8 mouse cellular contexts compared by ENCODE assay signal in the genomic region with DNA sequence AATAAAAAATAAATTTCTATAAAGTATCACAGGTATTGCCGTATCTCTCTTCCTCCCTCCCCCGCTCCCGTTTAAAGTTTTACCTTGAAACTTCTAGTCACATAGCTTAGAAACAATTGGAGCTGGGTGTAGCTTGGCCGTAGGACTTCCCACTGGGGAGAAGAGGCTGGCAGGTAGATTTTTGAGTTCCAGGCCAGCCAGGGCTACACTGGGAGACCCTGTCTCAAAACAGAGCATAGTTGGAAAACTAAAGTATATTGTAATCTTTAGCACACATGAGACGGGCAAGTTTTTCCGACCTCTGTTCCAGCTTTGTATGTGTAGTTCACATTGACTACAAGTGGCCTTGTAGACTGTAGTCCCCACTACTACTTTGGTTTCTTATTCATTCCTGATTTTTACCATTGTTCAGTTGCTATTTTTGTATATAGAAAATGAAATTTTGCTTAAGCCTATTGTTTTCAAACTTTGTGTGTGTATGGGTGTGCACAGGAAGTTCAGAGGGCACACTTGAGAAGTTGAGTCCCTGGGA. TPM values are rescaled to one million over a fixed set of nuclear protein-coding genes. Genes with fewer than 3 reads are reported as not detected.
A peak's percentile ranks its signal among the peaks of the same experiment; 100 is the strongest.
DNase-seq lines count a peak whose midpoint lies in the region; ATAC-seq and TF ChIP-seq lines count a peak whose summit lies in the region.

No protein-coding gene starts in this region.

- DNase-seq in liver, adult 2 months (ENCODE audit: extremely low read depth, low read depth, low spot score): peak; percentile 22
- DNase-seq in liver: no peak
- DNase-seq in embryonic facial prominence, embryonic 11.5 days (ENCODE audit: low spot score): no peak
- no peak for DNase-seq in urinary bladder, postnatal 10 days (ENCODE audit: low spot score)
- no peak for DNase-seq in gastrocnemius, adult 8-10 months (ENCODE audit: low spot score in 2 of 2)

- H3K9ac ChIP-seq in liver, adult 2 months (ENCODE audit: low read depth, low read length): no peak overlapping the region
- peak overlapping the region; percentile 38 for H3K9ac ChIP-seq in embryonic facial prominence, embryonic 11.5 days (replicated peaks; ENCODE audit: low read length)
- H3K9ac ChIP-seq in intestine, postnatal 0 days (ENCODE audit: low read depth, low read length): peak overlapping the region; percentile 86
- no peak overlapping the region for H3K9ac ChIP-seq in neural tube, embryonic 14.5 days (replicated peaks; ENCODE audit: low read depth, low read length)

- WGBS in liver, adult 2 months: 9% methylated on average over 6 of the region's 6 CpGs
- WGBS in embryonic facial prominence, embryonic 11.5 days: 31% methylated on average over 6 of the region's 6 CpGs
- 8% methylated on average over 6 of the region's 6 CpGs for WGBS in intestine, postnatal 0 days
- 38% methylated on average over 6 of the region's 6 CpGs for WGBS in neural tube, embryonic 14.5 days

- peaks cover 9% of the 10 kb centered on the region for H3K4me1 ChIP-seq in liver, adult 2 months (ENCODE audit: control insufficient read depth, insufficient read depth, low read length)
- 0 out of 2 replicates have a peak, but pooled peaks cover 2% of the 10 kb centered on the region for H3K4me1 ChIP-seq in embryonic facial prominence, embryonic 11.5 days (ENCODE audit: control insufficient read depth, insufficient read depth, low read length)
- H3K4me1 ChIP-seq in intestine, postnatal 0 days (replicated peaks; ENCODE audit: control insufficient read depth, insufficient read depth, low read length): no peaks in the 10 kb centered on the region
- peaks cover 15% of the 10 kb centered on the region for H3K4me1 ChIP-seq in neural tube, embryonic 14.5 days (ENCODE audit: control insufficient read depth, insufficient read depth, low read length)

- peak overlapping the region; percentile 62 for H3K4me2 ChIP-seq in embryonic facial prominence, embryonic 11.5 days (ENCODE audit: low read depth, low read length)
- peak overlapping the region; percentile 80 for H3K4me2 ChIP-seq in intestine, postnatal 0 days (replicated peaks; ENCODE audit: low read depth)
- H3K4me2 ChIP-seq in neural tube, embryonic 14.5 days (ENCODE audit: low read depth, low read length): peak overlapping the region; percentile 95

- no peaks in the 10 kb centered on the region for H3K9me3 ChIP-seq in embryonic facial prominence, embryonic 11.5 days (replicated peaks; ENCODE audit: control insufficient read depth, low read length)
- H3K9me3 ChIP-seq in intestine, postnatal 0 days (ENCODE audit: control insufficient read depth): no peaks in the 10 kb centered on the region
- H3K9me3 ChIP-seq in neural tube, embryonic 14.5 days (ENCODE audit: control insufficient read depth, low read length): no peaks in the 10 kb centered on the region

- TF ChIP-seq POLR2A in liver, adult 2 months (IDR thresholded peaks at IDR 0.05; ENCODE audit: extremely low read depth, insufficient read depth, low read length): no peak

- H3K4me3 ChIP-seq in liver, adult 2 months (ENCODE audit: insufficient read depth, low read depth, low read length): no peak overlapping the region
- peak overlapping the region; percentile 99 for H3K4me3 ChIP-seq in embryonic facial prominence, embryonic 11.5 days (ENCODE audit: low read depth, low read length)
- H3K4me3 ChIP-seq in intestine, postnatal 0 days (ENCODE audit: low read depth, low read length): peak overlapping the region; percentile 96
- no peak overlapping the region; the same call in 1 of the 2 replicates for H3K4me3 ChIP-seq in neural tube, embryonic 14.5 days (ENCODE audit: low read depth, low read length)

- H3K36me3 ChIP-seq in liver, adult 2 months (ENCODE audit: control insufficient read depth, insufficient read depth, low read length): peaks cover 7% of the 10 kb centered on the region
- H3K36me3 ChIP-seq in embryonic facial prominence, embryonic 11.5 days (replicated peaks; ENCODE audit: control insufficient read depth, insufficient read depth, low read depth, low read length): peaks cover 3% of the 10 kb centered on the region; the same call in 1 of the 2 replicates
- 0 out of 2 replicates have a peak, but pooled peaks cover 6% of the 10 kb centered on the region for H3K36me3 ChIP-seq in intestine, postnatal 0 days (ENCODE audit: control insufficient read depth, insufficient read depth)
- H3K36me3 ChIP-seq in neural tube, embryonic 14.5 days (ENCODE audit: control insufficient read depth, insufficient read depth, low read length): 0 out of 2 replicates have a peak, but pooled peaks cover 2% of the 10 kb centered on the region

- H3K27me3 ChIP-seq in liver, adult 2 months (ENCODE audit: control insufficient read depth, insufficient read depth, low read length): no peaks in the 10 kb centered on the region
- H3K27me3 ChIP-seq in embryonic facial prominence, embryonic 11.5 days (ENCODE audit: control insufficient read depth, insufficient read depth, low read length): no peaks in the 10 kb centered on the region
- no peaks in the 10 kb centered on the region for H3K27me3 ChIP-seq in intestine, postnatal 0 days (replicated peaks; ENCODE audit: control insufficient read depth, insufficient read depth, low read length)
- no peaks in the 10 kb centered on the region for H3K27me3 ChIP-seq in neural tube, embryonic 14.5 days (ENCODE audit: control insufficient read depth, insufficient read depth, low read length)

- H3K27ac ChIP-seq in liver, adult 2 months (replicated peaks; ENCODE audit: insufficient read depth, low read depth, low read length): 0 out of 2 replicates have a peak overlapping the region, but pooled peaks have one; percentile 19
- no peak overlapping the region for H3K27ac ChIP-seq in embryonic facial prominence, embryonic 11.5 days (replicated peaks; ENCODE audit: low read depth, low read length)
- no peak overlapping the region for H3K27ac ChIP-seq in intestine, postnatal 0 days (ENCODE audit: low read depth, low read length)
- no peak overlapping the region for H3K27ac ChIP-seq in neural tube, embryonic 14.5 days (ENCODE audit: low read depth, low read length)

- TF ChIP-seq CTCF in liver, adult 2 months (IDR thresholded peaks at IDR 0.05; ENCODE audit: low read depth, low read length): no peak
- TF ChIP-seq CTCF in intestine, postnatal 0 days (IDR thresholded peaks at IDR 0.05; ENCODE audit: low read depth): no peak

- ATAC-seq in embryonic facial prominence, embryonic 11.5 days (replicated peaks; ENCODE audit: insufficient number of reproducible peaks, low FRiP score, low TSS enrichment, low read depth): no peak
- ATAC-seq in intestine, postnatal 0 days: no peak
- ATAC-seq in neural tube, embryonic 14.5 days (ENCODE audit: low read depth): no peak
- no peak for ATAC-seq in frontal cortex, adult (ENCODE audit: low TSS enrichment)

- H3K79me2 ChIP-seq in liver, adult 2 months (ENCODE audit: control insufficient read depth, insufficient read depth, low read length): no peaks in the 10 kb centered on the region; the same call in 1 of the 2 replicates

RNA-seq across cellular contexts. Expression of gene Usp1, which starts 1.7 kb away (rescaled TPM):
- total RNA-seq in liver, adult 2 months (2014; rRNA removed): 13.4 and 13.9 TPM in 2 replicates
- polyA plus RNA-seq in liver, adult 2 months (2012; rRNA removed): 24.9 and 27.2 TPM in 2 replicates
- 135 and 138 TPM in 2 replicates for polyA plus RNA-seq in embryonic facial prominence, embryonic 11.5 days (2014; fragmentation: Nextera tagmentation; extraction: Ambion mirVana)
- 42.2 and 51.0 TPM in 2 replicates for polyA plus RNA-seq in intestine, postnatal 0 days (2015; fragmentation: Nextera tagmentation; extraction: Ambion mirVana)
- polyA plus RNA-seq in neural tube, embryonic 14.5 days (2014; fragmentation: Nextera tagmentation; extraction: Ambion mirVana): 25.3 and 25.5 TPM in 2 replicates
- total RNA-seq in gastrocnemius, adult 8-10 months (2022): 10 to 100 TPM in 3 of 4 experiments, 1 to 10 TPM in 1; 10.0 to 13.1 (median 12.4) TPM

Comparison
In these comparisons a context has a peak if more than half of its experiments do, and no peak if none do; other contexts are left out.
1. H3K4me3 ChIP-seq: peak in embryonic facial prominence, embryonic 11.5 days (single experiment) and intestine, postnatal 0 days (single experiment); none in liver, adult 2 months (single experiment) and neural tube, embryonic 14.5 days (single experiment).
2. H3K9ac ChIP-seq: peak in embryonic facial prominence, embryonic 11.5 days (single experiment) and intestine, postnatal 0 days (single experiment); none in liver, adult 2 months (single experiment) and neural tube, embryonic 14.5 days (single experiment).
3. Peak in every context shown above with its lines, with median percentiles within 50 percentile points of each other: H3K4me2 ChIP-seq.